In the genomic region with DNA sequence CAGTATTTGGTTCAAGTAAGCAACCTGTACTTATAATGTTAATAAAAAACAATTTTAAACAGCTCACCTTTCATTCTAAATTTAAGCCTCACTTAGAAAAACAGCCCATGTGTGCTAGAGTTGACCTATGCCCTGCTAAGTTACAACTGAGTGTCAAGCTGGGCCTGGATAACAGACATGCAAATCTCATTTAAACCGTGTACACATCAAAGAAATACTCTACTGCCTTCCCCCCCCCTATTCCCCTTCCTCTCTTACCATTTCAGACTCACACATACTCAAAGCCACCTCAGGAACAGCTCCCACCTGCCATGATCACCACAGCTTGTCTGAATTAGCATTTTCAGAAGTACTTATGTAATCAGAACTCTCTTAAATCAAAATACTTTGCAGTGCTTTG, we compare ENCODE assay signal across 16 mouse cellular contexts. TPM values are rescaled to one million over a fixed set of nuclear protein-coding genes. Genes with fewer than 3 reads are reported as not detected.
"Had no signal": no experiment of that assay in that cellular context is flagged by ENCODE, and none has a peak within 500 bp of the region (broad histone marks: within the 10 kb centered on the region; RNA-seq: fewer than 3 reads in every experiment).

No protein-coding gene starts in this region.

- H3K9me3 ChIP-seq: limb, embryonic 12.5 days; liver, embryonic 12.5 days; lung, embryonic 15.5 days; megakaryocyte, embryonic 14.5 days; midbrain, embryonic 15.5 days; neural tube, embryonic 12.5 days had no signal

- DNase-seq: kidney, postnatal 14 days; lung, postnatal 14 days; thymus, postnatal 14 days had no signal

- H3K27me3 ChIP-seq: limb, embryonic 12.5 days; liver, embryonic 12.5 days; lung, embryonic 15.5 days; megakaryocyte, embryonic 14.5 days; midbrain, embryonic 15.5 days; neural tube, embryonic 12.5 days had no signal

- H3K4me1 ChIP-seq: liver, embryonic 12.5 days; lung, embryonic 15.5 days; megakaryocyte, embryonic 14.5 days; midbrain, embryonic 15.5 days; neural tube, embryonic 12.5 days had no signal

- H3K27ac ChIP-seq: left cerebral cortex, adult 2 months; limb, embryonic 12.5 days; liver, embryonic 12.5 days; lung, embryonic 15.5 days; macrophage; midbrain, embryonic 15.5 days; neural tube, embryonic 12.5 days; stomach, postnatal 0 days had no signal

- H3K4me3 ChIP-seq: left cerebral cortex, adult 2 months; limb, embryonic 12.5 days; liver, embryonic 12.5 days; lung, embryonic 15.5 days; megakaryocyte, embryonic 14.5 days; midbrain, embryonic 15.5 days; neural tube, embryonic 12.5 days had no signal

RNA-seq across cellular contexts. Expression of a gene that starts 50.6 kb away (rescaled TPM):
- polyA plus RNA-seq: kidney, embryonic 14.5 days; limb, embryonic 12.5 days; liver, embryonic 12.5 days; liver, embryonic 16.5 days; lung, embryonic 15.5 days; macrophage; midbrain, embryonic 11.5 days; midbrain, embryonic 15.5 days; neural tube, embryonic 12.5 days; stomach, postnatal 0 days; urinary bladder, adult 2 months had no signal
